Mouse (Mus musculus): ENCODE measurements at regions not wholly inside any gene's neighbourhood (a gene's known extent, or its start where the extent isn't known, plus 50 kb on each side); places are given as distances from the start of the nearest gene placed in this dataset.

GRCm38 (mm10) chr10:92504271-92504670 is 217.9 kb downstream of the Nedd1 start:
- DNase-seq (ENCODE audit: low read depth, low spot score) = no peak

- DNase-seq (ENCODE audit: low read depth, low spot score) = no peak
Observed at GRCm38 (mm10) chr10:92483592-92483991, 238.6 kb downstream of the Nedd1 start.

- peak; percentile 27 for DNase-seq (ENCODE audit: low read depth, low spot score)
Observed at GRCm38 (mm10) chr10:92473282-92473681, 248.9 kb downstream of the Nedd1 start.

- no peak for DNase-seq (ENCODE audit: low read depth, low spot score)
Observed at GRCm38 (mm10) chr10:92471111-92471510, 251.1 kb downstream of the Nedd1 start.

GRCm38 (mm10) chr10:92455195-92455594 is 267.0 kb downstream of the Nedd1 start:
- DNase-seq (ENCODE audit: low read depth, low spot score) = no peak

- peak; percentile 43 for DNase-seq (ENCODE audit: low read depth, low spot score)
Observed at GRCm38 (mm10) chr10:92453550-92453949, 268.7 kb downstream of the Nedd1 start.

GRCm38 (mm10) chr10:92445957-92446356 is 276.3 kb downstream of the Nedd1 start:
- DNase-seq (ENCODE audit: low read depth, low spot score) = no peak

- DNase-seq (ENCODE audit: low read depth, low spot score) = no peak
Observed at GRCm38 (mm10) chr10:92438621-92439394, 283.4 kb downstream of the Nedd1 start.

GRCm38 (mm10) chr10:92429256-92429655 is 293.0 kb downstream of the Nedd1 start:
- no peak for DNase-seq (ENCODE audit: low read depth, low spot score)

- DNase-seq (ENCODE audit: low read depth, low spot score) = no peak
Observed at GRCm38 (mm10) chr10:92428026-92428425, 294.2 kb downstream of the Nedd1 start.

- DNase-seq (ENCODE audit: low read depth, low spot score) = no peak
Observed at GRCm38 (mm10) chr10:92426443-92426842, 295.8 kb downstream of the Nedd1 start.

- DNase-seq (ENCODE audit: low read depth, low spot score) = no peak
Observed at GRCm38 (mm10) chr10:92412737-92413136, 309.5 kb downstream of the Nedd1 start.

- no peak for DNase-seq (ENCODE audit: low read depth, low spot score)
Observed at GRCm38 (mm10) chr10:92410813-92411325, 311.4 kb downstream of the Nedd1 start.

- no peak for DNase-seq (ENCODE audit: low read depth, low spot score)
Observed at GRCm38 (mm10) chr10:92404697-92405293, 317.4 kb downstream of the Nedd1 start.

GRCm38 (mm10) chr10:92400587-92401090 is 321.6 kb downstream of the Nedd1 start:
- no peak for DNase-seq (ENCODE audit: low read depth, low spot score)

- DNase-seq (ENCODE audit: low read depth, low spot score) = no peak
Observed at GRCm38 (mm10) chr10:92389176-92389732, 333.0 kb downstream of the Nedd1 start.

- DNase-seq (ENCODE audit: low read depth, low spot score) = no peak
Observed at GRCm38 (mm10) chr10:92367126-92367525, 355.1 kb downstream of the Nedd1 start.

GRCm38 (mm10) chr10:92356738-92357137 is 365.5 kb downstream of the Nedd1 start:
- DNase-seq (ENCODE audit: low read depth, low spot score) = no peak

- DNase-seq (ENCODE audit: low read depth, low spot score) = peak; percentile 29
Observed at GRCm38 (mm10) chr10:92349043-92349442, 373.2 kb downstream of the Nedd1 start.

- DNase-seq (ENCODE audit: low read depth, low spot score) = no peak
Observed at GRCm38 (mm10) chr10:92347960-92348675, 374.1 kb downstream of the Nedd1 start.

- no peak for DNase-seq (ENCODE audit: low read depth, low spot score)
Observed at GRCm38 (mm10) chr10:92339671-92340070, 382.5 kb downstream of the Nedd1 start.

- no peak for DNase-seq (ENCODE audit: low read depth, low spot score)
Observed at GRCm38 (mm10) chr10:92336949-92337348, 385.3 kb downstream of the Nedd1 start.
